Mouse (Mus musculus) lung, embryonic 16.5 days (tissue): Measurements from ENCODE around the gene Adamtsl4. TPM values are rescaled to one million over a fixed set of nuclear protein-coding genes. Genes with fewer than 3 reads are reported as not detected.
A peak's percentile ranks its signal among the peaks of the same experiment; 100 is the strongest.

Experiments
- ATAC-seq: fragments of 200-750 bp; cut with Nextera tagmentation; 2 replicates; pipeline ENCODE4 v1.8.0; 2017; ENCODE audit warnings: low read depth, mild to moderate bottlenecking, moderate library complexity
- H3K27ac ChIP-seq: fragments of 300-500 bp; sonication (generic); 2 replicates; pipeline ENCODE4 v1.5.1; 2014; ENCODE audit warnings: mild to moderate bottlenecking, control low read depth, low read length
- H3K27me3 ChIP-seq: fragments of 300-500 bp; sonication (generic); 2 replicates; pipeline ENCODE4 v1.6.1; 2014; ENCODE audit warnings: low read depth, low read length, mixed read lengths; ENCODE audit not compliant: control insufficient read depth, insufficient read depth
- H3K36me3 ChIP-seq: fragments of 300-500 bp; sonication (generic); 2 replicates; pipeline ENCODE4 v1.6.1; 2014; ENCODE audit warnings: low read length; ENCODE audit not compliant: control insufficient read depth, insufficient read depth
- H3K4me1 ChIP-seq: fragments of 300-500 bp; sonication (generic); replicated peaks from 2 replicates; pipeline ENCODE4 v1.6.1; 2014; ENCODE audit warnings: low read length, mixed read lengths; ENCODE audit not compliant: control insufficient read depth, insufficient read depth
- H3K4me2 ChIP-seq: fragments of 300-500 bp; sonication (generic); 2 replicates; pipeline ENCODE4 v1.6.1; 2014; ENCODE audit warnings: low read depth, low read length, control low read depth
- H3K4me3 ChIP-seq: fragments of 300-500 bp; sonication (generic); 2 replicates; pipeline ENCODE4 v1.5.1; 2014; ENCODE audit warnings: mild to moderate bottlenecking, low read length, control low read depth
- H3K9ac ChIP-seq: fragments of 300-500 bp; sonication (generic); 2 replicates; pipeline ENCODE4 v1.6.1; 2014; ENCODE audit warnings: low read length, control low read depth
- H3K9me3 ChIP-seq: fragments of 300-500 bp; sonication (generic); 2 replicates; pipeline ENCODE4 v1.6.1; 2016; ENCODE audit warnings: low read length; ENCODE audit not compliant: control insufficient read depth
- WGBS: fragments of 180-500 bp; shearing (Covaris S2); extraction: QIAGEN DNeasy Blood & Tissue Kit; methylation state at CpG from one replicate; pipeline ENCODE4 v1.1.7; 2014; 5-methylcytosine and 5-hydroxymethylcytosine counted together
- polyA plus RNA-seq: library from polyadenylated mRNA; unstranded; fragments of >200 nt; fragmentation: Nextera tagmentation; extraction: Ambion mirVana; gene quantifications from 2 replicates; pipeline ENCODE4 v1.2.1, GENCODE M21; 2015

The Adamtsl4 gene
- polyA plus RNA-seq, 1 experiment from 2014 or later, result 5.5 TPM

DNA sequence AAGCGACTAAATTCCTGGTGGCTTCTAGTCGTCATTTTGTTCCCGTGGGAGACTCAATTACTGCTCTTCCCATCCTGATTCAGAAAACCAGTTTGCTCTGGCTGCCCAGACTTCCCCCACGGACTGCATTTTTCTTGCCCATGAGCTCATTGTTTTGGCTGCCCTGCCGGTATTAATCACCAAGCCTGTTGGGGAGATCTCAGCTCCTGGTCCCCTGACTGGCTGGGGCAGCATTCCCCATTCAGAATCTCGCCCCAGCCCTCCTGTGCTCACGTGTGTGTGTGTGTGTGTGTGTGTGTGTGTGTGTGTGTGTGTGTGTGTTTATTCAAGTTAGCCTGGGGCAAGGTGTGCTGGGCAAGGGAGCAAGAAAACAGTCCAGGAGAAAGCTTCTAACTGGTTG, 19.7 kb downstream of the Adamtsl4 start:
- Histone ChIP-seq H3K27me3 (no peaks in the 10 kb centered on the region), H3K27ac (peak overlapping the region; percentile 97), H3K9ac (peak overlapping the region; percentile 53), H3K4me1 (peaks cover 55% of the 10 kb centered on the region), H3K4me3 (no peak overlapping the region), H3K4me2 (peak overlapping the region; percentile 25; the same call in 1 of the 2 replicates), H3K36me3 (peaks cover 16% of the 10 kb centered on the region), H3K9me3 (no peaks in the 10 kb centered on the region)
- 10% methylated on average over 7 of the region's 7 CpGs for WGBS
- peak; percentile 63 for ATAC-seq

DNA sequence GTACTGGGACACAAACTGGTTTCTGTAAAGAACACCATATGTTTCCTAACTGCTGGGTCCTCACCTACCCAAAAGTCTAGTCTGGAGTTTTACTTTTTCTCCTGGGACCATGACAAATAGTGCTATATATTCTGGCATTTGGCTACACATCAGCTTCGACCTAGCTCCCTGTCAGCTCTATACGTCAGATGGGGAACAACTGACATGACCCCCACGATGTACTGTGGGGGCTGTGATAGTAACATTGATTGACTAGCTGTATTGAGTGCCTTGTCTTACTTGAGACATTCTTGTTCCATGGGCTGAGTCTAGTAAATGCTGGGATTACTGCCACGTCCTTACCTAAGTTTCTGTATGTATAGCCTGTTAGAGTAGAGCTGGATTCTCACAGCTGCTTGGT, 20.2 kb downstream of the Adamtsl4 start:
- Histone ChIP-seq H3K4me2 (peak overlapping the region; percentile 25; the same call in 1 of the 2 replicates), H3K4me1 (peaks cover 54% of the 10 kb centered on the region), H3K9ac (peak overlapping the region; percentile 53), H3K4me3 (no peak overlapping the region), H3K9me3 (no peaks in the 10 kb centered on the region), H3K36me3 (peaks cover 20% of the 10 kb centered on the region), H3K27me3 (no peaks in the 10 kb centered on the region), H3K27ac (peak overlapping the region; percentile 97)
- ATAC-seq, result peak; percentile 8; the same call in 1 of the 2 replicates
- WGBS, result 23% methylated on average over 4 of the region's 4 CpGs

GRCm38 (mm10) chr3:95666124-95666844, 21.4 kb downstream of the Adamtsl4 start:
- H3K4me2 ChIP-seq, result no peak overlapping the region

GRCm38 (mm10) chr3:95664940-95665352, 22.8 kb downstream of the Adamtsl4 start:
- H3K27me3 ChIP-seq, result no peaks in the 10 kb centered on the region
- no peak for ATAC-seq
- no peak overlapping the region for H3K9ac ChIP-seq
- peak overlapping the region; percentile 97 for H3K27ac ChIP-seq
- H3K9me3 ChIP-seq, result no peaks in the 10 kb centered on the region
- H3K4me3 ChIP-seq, result no peak overlapping the region
- H3K36me3 ChIP-seq, result peaks cover 35% of the 10 kb centered on the region
- H3K4me2 ChIP-seq, result no peak overlapping the region
- peaks cover 65% of the 10 kb centered on the region for H3K4me1 ChIP-seq
- 84% methylated on average over 4 of the region's 4 CpGs for WGBS

More at GRCm38 (mm10) chr3:95666124-95666844, 21.4 kb downstream of the Adamtsl4 start:
- Histone ChIP-seq H3K27me3 (no peaks in the 10 kb centered on the region), H3K27ac (peak overlapping the region; percentile 97), H3K9ac (no peak overlapping the region), H3K4me1 (peaks cover 56% of the 10 kb centered on the region), H3K4me3 (no peak overlapping the region), H3K9me3 (no peaks in the 10 kb centered on the region), H3K36me3 (peaks cover 23% of the 10 kb centered on the region)
- peak; percentile 82 for ATAC-seq
- WGBS, result 17% methylated on average over 6 of the region's 6 CpGs

- Histone ChIP-seq H3K27me3 (no peaks in the 10 kb centered on the region), H3K4me1 (peaks cover 65% of the 10 kb centered on the region), H3K9me3 (no peaks in the 10 kb centered on the region), H3K9ac (no peak overlapping the region), H3K36me3 (peaks cover 31% of the 10 kb centered on the region), H3K27ac (peak overlapping the region; percentile 40; the same call in 1 of the 2 replicates), H3K4me3 (no peak overlapping the region), H3K4me2 (no peak overlapping the region)
- 74% methylated on average over 3 of the region's 3 CpGs for WGBS
- no peak for ATAC-seq
Observed at GRCm38 (mm10) chr3:95663969-95664608, 23.6 kb downstream of the Adamtsl4 start.

DNA sequence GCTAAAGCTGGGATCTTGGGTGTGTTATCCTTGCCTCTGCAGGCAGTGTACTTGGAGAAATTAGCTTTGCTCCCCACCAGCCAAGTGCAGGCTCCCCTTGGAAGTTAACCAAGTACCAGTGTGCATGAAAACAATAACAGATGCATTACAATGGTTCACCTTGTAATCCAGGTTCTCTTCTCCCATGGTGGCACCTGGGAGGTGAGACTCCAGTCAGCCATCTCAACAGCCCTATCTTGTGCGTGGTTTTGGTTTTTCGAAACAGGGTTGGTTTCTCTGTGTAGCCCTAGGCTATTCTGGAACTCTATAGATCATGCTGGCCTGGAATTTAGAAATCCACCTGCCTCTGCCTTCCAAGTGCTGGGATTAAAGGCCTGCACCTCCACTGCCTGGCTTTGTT, 24.2 kb downstream of the Adamtsl4 start:
- Histone ChIP-seq H3K9ac (no peak overlapping the region), H3K4me3 (no peak overlapping the region), H3K9me3 (no peaks in the 10 kb centered on the region), H3K27ac (no peak overlapping the region), H3K4me2 (no peak overlapping the region; the same call in 1 of the 2 replicates), H3K27me3 (no peaks in the 10 kb centered on the region), H3K36me3 (peaks cover 31% of the 10 kb centered on the region), H3K4me1 (peaks cover 62% of the 10 kb centered on the region)
- WGBS, result 79% methylated on average over 2 of the region's 2 CpGs
- no peak for ATAC-seq

DNA sequence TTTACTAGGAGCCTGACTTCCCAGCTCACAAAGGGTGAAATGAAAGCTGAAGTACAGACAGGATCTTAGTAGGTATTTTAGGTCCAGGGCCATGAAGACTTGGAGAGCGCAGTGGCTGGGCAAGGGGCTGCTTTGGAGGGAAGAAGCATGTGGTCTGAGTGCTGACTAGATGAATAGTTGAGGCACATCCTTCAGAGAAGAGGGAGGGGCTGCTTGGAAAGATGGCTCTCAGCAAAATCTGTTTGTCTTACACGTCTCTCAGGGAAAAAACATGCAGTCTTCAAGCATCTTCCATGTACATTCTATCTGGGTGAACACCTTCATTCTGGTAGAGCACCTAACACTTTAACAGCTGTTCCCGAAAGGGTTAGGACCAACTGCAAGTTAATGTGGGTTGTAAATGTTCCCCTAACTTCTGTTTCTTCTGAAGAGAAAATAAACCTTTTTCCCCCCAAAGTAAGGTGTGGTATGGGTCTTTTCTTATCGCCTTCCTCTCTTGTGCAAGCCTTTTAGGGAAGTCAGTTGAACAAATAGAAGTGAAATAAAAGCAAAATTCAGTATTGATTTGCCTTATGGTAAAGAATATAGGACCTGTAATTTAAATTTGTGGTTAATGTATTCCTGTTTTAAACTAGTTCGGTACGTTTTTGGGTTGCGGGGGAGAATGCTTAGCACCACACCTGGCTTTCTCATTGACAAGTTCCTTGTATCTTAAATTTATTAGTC, 24.8 kb downstream of the Adamtsl4 start:
- Histone ChIP-seq H3K27ac (peak overlapping the region; percentile 2; the same call in 1 of the 2 replicates), H3K27me3 (no peaks in the 10 kb centered on the region), H3K36me3 (peaks cover 31% of the 10 kb centered on the region), H3K9me3 (no peaks in the 10 kb centered on the region), H3K4me1 (peaks cover 56% of the 10 kb centered on the region), H3K4me2 (peak overlapping the region; percentile 50), H3K4me3 (peak overlapping the region; percentile 9; the same call in 1 of the 2 replicates), H3K9ac (peak overlapping the region; percentile 25; the same call in 1 of the 2 replicates)
- no peak for ATAC-seq
- WGBS, result 72% methylated on average over 7 of the region's 7 CpGs

DNA sequence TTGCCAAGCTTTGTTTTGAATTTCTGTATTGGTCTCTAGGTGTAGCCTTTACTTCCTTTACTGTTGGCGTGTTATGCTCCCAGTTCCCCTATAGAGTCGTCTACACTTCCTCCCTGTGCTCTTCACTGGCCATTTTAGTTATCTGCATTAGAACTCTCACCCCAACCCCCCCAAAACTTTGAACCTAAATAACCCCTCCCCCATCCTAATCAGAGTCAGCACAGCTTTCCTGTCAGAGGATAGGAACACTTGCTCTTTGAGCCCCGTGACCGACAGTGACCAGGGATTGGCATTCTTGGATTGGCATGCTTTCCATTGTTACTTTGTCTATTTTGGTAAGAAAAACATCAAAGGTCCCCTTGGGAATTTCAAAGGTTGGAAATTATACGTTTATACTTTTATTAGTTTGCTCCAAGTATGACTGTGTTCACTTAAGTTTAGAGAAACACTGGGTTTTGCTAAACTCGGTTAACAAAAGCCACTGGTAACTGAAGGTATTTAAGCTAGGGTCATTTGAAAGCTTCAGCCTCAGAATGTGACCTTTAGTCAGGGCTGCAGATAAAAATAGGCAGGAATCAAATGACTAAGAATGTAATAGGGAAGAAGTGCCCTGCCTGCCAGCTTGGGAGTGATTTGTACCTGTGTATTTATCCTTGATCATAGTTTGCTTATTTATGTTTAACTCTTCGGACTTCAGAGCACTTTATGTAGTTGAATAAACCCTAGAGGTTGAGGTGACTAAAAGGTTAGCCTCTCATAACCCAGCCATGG, 25.6 kb downstream of the Adamtsl4 start:
- no peak overlapping the region for H3K9ac ChIP-seq
- H3K36me3 ChIP-seq, result peaks cover 31% of the 10 kb centered on the region
- peak overlapping the region; percentile 2; the same call in 1 of the 2 replicates for H3K27ac ChIP-seq

More for the DNA sequence above, 25.6 kb downstream of the Adamtsl4 start:
- no peaks in the 10 kb centered on the region for H3K9me3 ChIP-seq
- H3K4me3 ChIP-seq, result peak overlapping the region; percentile 13
- no peak for ATAC-seq
- H3K4me2 ChIP-seq, result peak overlapping the region; percentile 50
- no peaks in the 10 kb centered on the region for H3K27me3 ChIP-seq
- WGBS, result 19% methylated on average over 7 of the region's 7 CpGs
- H3K4me1 ChIP-seq, result peaks cover 48% of the 10 kb centered on the region
